Mouse (Mus musculus) heart, postnatal 25 days (tissue): ENCODE data around the gene Itih5. TPM values are rescaled to one million over a fixed set of nuclear protein-coding genes. Genes with fewer than 3 reads are reported as not detected.
A peak's percentile ranks its signal among the peaks of the same experiment; 100 is the strongest.

Source experiments
- DNase-seq: peaks from one replicate; pipeline ENCODE4 v3.0.0; 2022; ENCODE audit warnings: low spot score
- intact Hi-C: fragments of 180-260 bp; cut with DNase I; formaldehyde crosslinking; loops from one replicate; pipeline ENCODE4 v1.15.1; 2025
- total RNA-seq, 2 experiments: library from RNA; stranded (reverse); gene quantifications; 2 replicates each; pipeline ENCODE4 v1.2.3; 2021

Gene Itih5
- total RNA-seq, 2 experiments from 2014 or later = 7.1 to 8.2 TPM

DNA sequence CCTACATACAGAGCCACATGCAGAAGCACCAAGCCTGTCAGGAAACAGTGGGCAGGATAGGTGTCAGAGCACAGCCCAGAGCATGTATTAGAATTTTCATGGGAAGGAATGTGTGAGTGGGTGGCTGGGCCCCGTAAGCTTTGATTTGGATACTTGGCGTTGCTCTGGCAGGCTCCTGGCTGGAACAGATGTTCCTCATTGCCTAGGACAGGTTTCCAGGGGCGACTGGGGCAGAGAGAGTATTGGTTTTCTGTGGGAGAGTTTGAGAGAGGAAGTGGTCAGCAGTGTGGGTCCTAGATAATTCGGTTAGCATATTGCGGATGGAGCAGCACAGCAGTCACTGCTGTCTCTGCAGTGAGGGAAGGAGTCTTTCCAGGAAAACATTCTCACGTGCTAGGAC, 13.3 kb downstream of the Itih5 start:
- intact Hi-C loops = no loop called here
- no peak for DNase-seq

DNA sequence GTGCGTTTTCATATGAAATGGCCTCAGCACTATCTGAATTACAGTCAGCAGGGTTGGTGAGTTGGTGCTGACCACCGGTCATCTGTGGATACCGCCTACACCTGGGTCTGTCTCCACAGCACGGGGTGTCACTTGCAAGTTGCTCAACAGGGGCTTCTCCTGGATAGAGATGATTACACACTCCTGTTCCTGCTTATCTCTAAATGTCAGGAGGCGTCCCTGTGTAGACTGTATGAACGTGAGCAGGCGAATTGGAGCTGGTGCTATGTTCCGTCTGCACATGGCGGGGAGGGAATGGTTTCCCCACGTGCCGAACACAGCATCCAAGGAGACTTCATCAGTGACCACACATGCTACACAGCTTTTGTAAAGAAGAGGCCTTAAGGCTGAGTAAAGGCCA, 13.9 kb downstream of the Itih5 start:
- no peak for DNase-seq
- intact Hi-C loops = no loop called here

DNA sequence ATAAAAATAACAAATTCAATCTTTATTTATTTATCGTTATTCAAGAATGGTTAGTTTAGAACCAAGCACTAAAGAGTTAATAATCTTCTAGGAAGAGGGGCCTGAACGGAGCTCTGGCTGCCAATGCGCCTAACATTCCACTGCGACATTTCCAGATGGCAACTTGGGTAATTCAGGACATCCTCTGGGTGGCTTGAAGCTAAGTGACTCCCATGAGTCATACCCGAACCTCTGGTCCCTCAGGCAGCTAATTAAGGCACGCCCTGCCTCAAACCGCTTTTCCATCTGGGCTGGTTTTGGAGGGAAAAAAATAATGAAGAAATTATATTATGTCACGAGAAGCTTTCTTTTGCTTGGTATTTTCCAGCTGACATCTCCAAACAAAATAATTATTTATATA, 14.6 kb downstream of the Itih5 start:
- peak; percentile 7 for DNase-seq
- intact Hi-C loops = no loop called here

DNA sequence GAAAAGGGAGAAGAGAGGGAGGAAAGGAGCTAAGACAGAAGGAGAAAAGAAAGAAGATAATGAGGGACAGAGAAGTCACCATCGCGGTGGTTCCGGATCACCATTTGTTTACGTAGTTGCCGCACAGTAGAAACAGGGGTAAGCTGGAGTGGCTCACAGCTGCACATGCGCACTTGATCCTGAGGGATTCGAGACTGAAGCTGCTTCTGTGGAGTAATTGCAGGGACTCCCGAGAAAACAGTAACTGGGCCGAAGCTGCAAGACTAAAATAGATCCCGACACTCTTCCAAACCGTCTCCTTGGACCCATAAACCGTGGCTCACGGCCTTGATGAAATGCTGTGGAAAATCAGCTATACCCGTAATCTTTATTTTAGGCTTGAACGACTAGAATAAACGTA, 16.6 kb downstream of the Itih5 start:
- intact Hi-C loops = no loop called here
- no peak for DNase-seq

DNA sequence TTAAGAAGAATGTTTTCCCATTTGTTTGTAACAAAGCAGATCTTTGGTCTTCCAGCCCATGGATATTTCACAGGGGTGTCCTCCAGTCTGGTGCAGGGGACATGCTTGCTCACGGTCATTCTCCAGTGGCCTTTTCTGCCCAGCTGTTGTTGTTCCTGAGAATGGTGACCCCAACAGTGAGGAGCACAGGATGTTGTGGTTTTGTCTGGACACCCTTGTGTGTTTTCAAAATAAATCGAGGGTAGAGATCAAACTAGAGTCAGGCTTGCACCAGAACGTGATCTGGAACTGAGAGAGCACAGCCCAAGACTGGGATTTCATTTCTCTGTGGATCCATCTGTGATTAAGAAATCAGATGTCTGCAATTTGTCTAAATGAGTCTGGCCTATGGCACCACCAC, 40.2 kb downstream of the Itih5 start:
- DNase-seq = no peak
- intact Hi-C loops = no loop called here

DNA sequence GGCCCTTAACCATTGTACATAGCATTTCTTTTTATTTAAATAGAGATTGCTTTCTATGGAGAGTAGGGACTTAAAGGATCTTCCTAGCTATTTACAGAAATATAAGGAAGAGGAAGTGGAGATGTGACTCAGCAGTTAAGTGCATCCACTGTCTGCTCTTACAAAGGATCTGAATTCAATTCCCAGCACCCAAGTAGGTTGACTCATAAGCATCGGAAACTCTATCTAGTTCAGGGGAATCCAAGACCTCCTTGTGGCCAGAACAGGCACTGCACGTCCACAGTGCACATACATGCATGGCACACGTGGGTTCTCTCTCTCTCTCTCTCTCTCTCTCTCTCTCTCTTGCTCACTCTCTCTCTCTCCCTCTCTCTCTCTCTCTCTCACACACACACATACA, 41.8 kb downstream of the Itih5 start:
- no peak for DNase-seq
- intact Hi-C loops = no loop called here

DNA sequence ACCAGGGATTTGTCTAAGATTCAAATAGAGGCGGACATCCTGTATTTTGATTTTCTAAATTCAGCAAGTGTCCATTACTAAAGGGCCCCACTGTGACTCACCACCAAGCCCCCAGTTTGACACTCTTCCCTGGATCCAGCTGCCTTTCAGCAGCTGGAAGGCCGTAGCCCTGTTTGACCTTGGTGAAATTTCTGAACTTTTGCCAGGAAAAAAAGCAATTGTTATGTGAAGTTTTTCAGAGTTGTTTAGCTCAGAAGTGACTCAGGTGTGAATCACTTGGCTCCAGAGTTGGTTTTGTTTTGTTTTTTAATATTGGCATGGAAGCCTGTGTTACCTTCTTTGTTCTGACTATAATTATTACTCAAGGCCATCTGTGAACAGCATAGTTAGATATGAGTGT, 46.0 kb downstream of the Itih5 start:
- no peak for DNase-seq
- intact Hi-C loops = no loop called here

DNA sequence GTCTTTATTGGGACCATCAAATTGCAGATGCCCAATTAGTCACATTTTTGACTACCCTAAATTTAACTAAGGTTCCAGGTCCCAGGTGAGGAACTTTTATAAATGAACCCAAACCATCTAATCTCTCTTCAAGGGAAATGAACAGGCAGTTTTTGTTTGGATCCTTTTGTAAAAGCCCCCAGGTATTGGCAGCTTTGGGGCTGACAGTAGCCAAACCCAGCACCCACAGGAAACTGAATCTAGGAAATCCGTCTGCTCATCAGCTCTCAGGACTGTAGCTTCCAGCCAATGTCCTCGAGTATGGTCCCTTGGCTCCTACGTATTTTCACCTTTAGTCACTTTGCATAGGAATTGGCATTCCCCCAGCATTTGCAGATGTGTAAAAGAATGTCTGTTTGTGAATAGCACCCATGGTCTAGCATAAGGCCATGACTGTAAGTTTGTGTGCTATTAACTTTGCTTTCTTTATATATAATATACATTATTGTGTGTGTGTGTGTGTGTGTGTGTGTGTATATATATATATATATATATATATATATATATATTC, 47.4 kb downstream of the Itih5 start:
- DNase-seq = no peak
- intact Hi-C loops = no loop called here

DNA sequence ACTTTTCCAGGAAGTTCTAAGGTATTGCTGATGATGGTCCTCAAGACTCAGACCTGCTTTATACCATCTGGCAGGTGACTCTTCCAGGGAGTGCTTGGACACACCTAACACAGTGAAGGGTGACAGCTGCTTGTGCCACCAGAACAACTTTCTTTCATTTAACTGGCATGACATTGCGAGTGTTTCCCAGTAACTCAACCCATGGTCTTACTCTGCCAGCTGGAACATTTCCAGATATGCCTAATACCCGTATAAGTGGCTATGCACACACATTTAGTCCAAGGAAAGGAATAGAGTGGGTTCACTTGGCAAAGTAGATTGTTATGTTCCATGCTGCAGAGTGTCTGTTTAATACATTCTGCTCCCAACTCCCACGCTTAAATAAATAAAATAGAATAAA, 50.9 kb downstream of the Itih5 start:
- DNase-seq = no peak
- intact Hi-C loops = no loop called here

DNA sequence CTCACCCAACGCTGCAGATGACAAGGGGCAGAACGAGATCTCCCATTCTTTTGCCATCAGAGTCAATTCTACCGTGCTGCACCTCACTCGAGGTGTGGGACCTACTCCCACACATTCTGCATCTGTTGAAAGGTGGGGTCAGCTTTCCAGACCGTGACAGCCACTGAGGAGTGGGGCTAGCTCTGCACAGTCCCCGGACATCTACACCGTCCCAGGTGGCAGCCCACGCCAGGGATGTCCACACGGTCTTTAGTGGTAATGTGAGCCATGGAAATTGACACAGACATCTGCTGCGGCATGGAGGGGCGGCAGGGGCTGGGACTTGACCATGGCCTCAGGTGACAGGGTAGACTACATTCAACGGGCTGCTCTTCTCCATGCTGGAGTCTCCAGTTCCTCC, 60.1 kb downstream of the Itih5 start:
- DNase-seq = no peak

DNA sequence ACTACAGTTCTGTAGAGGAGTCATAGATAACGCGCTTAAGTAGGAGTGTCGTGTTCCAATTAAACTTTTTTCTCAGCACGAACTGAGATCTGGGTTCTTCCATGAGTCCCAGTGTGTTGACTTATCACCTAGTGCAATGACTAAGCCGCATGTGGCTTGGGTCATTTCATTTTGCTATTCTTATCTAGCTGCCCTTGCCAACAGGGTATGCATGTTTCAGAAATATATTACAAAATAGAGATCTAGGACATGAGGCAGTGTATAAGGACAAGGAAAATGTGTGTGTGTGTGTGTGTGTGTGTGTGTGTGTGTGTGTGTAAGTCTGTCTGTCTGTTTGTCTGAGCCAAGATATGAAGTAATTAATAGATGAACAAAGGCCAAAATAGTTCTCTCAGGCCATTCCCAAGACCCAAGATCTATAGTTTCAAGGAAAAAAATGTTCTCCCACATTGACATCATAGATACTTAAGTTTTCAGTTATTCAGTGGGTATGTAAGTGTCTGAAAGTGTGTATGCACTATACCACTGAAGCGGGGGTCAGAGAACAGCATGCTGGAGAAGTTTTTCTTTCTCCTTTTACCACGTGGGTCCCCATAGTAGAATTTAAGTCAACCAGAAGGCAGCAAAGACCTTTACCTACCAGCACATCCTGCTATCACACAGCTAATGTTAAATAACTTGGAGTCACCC, 62.6 kb downstream of the Itih5 start:
- DNase-seq = no peak
- intact Hi-C loops = no loop called here

More for the DNA sequence above, 60.1 kb downstream of the Itih5 start:
- intact Hi-C loops = no loop called here

DNA sequence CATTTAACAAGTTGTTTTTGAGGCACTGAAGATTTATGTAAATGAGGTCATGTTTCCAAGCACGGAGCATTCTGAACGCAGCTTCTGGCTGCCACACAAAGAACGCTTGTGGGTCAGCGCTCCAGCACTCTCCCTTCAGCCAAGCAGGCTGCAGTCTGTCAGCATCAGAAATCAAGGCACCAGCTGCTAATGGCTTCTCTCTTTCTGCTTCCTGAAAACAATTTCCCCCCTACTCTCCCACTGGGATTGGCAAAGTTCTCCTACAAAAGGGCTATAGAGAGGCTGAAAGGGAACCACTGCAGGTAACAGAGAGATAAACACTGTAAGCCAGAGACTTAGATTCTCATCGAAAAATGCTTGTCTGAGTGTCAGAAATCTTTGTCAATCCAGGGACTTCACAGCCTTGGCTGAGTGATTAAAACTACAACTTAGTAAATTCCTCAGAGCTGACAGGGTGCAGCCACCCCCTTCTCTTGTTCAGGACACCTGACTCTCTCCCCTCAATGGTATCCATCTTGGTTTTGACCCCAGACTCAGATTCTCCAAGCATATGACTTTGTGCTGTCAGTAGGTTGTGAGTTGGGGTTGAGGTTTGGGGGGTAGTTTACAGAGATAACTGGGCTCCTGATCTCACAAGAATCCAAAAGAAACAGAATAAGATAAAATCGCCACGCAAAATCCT, 63.3 kb downstream of the Itih5 start:
- intact Hi-C loops = no loop called here
- peak; percentile 5 for DNase-seq

DNA sequence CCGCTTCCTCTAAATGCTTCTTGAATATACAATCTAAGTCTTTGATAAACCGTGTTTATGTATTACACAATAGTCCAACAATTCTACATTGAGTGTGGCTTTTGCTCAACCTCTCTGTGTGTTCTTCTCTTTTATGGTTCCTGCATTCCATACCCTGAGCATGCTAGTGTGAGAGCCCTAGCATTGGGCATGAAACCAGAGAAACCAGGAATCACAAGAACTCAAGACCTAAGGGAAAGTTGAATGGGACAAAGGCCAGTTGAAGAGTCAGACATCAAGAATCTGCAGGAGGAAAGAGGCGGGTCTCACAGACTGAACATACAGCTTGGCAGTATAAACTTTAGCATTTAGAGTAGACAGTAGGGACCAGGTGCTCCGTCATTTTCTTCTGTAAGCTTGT, 68.5 kb downstream of the Itih5 start:
- no peak for DNase-seq
- intact Hi-C loops = no loop called here

DNA sequence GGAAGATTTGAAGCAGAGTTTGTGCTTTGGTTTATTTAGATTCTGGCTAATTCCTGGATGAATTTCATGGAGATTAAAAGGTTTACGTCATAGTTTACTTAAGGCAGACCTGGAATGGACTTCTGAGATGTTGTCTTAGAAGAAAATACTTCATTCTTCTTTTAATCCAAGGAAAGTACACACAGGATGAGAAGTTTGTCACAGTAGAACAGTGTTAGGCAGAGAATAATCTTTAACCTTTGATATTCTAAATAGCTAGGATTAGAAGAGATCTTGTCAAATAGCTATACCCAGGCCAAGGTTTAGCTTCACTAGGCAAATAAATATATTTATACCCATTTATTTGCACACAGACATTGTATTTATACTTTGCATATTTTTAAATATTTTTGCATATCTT, 73.5 kb downstream of the Itih5 start:
- no peak for DNase-seq
- intact Hi-C loops = no loop called here

DNA sequence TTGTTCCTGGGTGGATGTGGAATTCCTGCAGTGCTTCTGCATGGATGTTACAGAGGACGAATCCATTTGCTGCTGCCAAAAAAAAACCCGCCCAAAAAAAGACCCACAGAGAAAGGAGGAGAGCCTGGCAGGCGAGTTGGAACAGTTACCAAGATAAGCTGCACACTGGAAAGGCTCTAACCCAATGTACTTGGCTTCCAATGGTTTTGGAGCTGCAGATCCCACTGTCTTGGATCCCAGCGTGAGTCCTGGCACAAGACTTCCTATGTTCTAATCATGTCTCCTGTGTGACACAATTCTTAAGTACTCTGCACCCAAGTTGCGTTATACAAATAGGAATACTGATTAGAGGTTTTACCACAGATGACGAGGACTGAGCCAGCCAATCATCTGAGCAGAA, 78.6 kb downstream of the Itih5 start:
- DNase-seq = peak; percentile 29
- intact Hi-C loops = no loop called here

DNA sequence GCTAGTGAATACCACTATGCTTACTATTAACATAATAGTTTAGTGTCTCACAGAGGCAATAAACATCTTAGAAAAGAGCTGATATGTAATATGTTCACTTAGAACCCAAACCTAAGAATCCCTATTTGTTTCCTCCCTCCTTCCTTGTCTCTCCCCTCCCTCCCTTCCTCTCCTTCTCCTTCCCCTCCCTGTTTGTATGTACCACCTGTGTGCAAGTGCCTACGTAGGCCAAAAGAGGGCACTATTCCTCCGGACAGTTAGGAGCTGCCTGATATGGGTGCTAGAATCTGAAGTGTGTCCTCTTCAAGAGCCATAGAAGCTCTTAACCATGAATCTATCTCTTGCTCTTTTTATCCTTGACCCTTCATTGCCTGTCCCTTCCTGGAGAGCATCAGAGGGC, 83.2 kb downstream of the Itih5 start:
- DNase-seq = no peak
- intact Hi-C loops = no loop called here

DNA sequence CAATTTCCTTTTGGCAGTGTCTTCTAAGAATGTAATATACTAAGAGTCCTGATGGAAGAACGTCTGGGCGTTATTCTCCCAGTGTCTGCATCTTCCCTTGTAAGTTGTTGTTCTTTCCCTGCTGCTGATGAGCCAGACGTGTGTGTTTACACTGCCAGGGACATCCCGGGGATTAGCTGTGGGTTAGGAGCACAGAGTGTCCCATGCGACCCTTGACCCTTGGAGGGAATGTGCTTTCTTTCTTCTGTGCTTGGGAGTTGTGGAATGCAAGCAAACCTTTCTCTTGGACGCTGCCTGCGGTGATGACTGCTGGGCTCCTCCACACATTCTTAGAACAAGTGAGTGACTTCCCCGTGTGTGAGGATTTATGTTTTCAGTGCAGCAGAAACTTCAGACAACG, 89.6 kb downstream of the Itih5 start:
- intact Hi-C loops = no loop called here
- no peak for DNase-seq

DNA sequence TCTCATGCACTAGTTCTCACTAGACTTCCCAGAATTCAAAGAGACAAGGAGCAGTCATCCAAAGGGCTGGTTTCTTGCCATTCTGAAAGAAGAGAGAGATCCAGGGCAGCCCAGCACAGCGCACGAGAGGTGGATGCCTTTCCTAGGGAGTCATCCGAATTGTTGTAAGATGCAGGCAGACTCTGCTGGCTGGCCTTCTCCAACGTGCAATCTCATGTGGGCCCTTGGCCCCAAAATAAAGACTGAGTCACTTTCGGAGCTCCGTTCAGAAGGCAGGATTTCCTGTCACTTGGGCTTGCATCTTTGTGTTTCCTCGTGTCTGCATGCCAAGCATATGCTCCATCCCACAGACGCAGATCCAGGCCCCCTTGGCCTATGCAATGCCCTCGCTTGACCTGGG, 97.1 kb downstream of the Itih5 start:
- peak; percentile 60 for DNase-seq
- intact Hi-C loops = no loop called here

DNA sequence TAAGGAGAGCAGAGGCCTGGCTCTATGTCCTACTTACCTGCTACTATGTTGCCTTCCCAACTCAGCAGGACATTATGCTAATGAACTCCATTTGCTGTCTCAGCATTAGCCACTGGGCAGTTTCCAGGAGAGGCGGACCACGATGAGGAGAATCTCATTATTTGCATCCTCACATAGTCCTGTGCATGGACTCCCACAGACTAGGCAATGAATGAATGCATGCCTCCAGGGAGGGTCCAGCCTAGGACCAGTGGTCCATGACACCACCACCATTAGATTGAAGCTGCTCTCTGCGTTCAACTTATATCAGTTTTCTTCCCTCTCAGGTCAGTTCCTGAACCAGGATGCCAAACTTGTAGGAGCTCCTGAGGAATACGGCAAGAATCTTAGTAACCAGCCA, 97.6 kb downstream of the Itih5 start:
- intact Hi-C loops = no loop called here

DNA sequence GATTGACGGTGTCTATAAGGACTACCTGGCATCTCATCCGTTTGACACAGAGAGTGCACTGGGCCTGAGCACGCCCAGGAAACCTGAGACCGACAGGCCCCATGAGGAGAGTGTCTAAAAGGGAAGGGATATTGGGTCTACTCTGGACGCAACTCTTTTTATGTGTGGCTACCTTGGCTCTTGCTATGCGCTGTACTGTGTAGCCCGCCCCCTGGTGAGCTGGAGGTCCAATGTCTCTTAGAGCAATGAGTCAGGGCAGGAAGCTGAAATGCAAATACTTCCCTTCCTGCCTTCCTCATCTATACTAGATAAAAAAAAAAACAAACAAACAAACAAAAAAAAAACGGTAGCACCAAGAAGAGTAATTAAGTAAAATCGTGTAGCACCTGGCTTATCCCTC, 98.1 kb downstream of the Itih5 start:
- DNase-seq = no peak
- intact Hi-C loops = no loop called here

More for the DNA sequence above, 97.6 kb downstream of the Itih5 start:
- DNase-seq = no peak

DNA sequence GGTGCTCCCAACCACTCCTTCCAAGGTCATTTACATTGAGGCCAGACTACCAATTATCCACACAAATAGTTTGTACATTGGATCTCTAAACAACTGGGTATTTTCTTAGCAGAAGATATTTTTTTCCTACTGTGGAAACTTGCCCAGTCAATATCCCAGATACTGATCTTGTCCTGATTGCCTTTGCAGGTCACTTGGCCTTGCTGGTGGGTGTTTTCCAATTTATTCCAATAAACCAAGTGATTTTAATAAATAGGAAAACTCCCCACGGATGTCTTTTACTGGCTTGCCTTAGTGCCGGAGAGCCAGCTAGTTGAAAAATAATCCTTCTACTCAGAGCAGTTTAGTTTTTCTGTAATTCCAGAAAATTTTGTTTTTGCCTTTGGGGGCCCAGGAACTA, 98.6 kb downstream of the Itih5 start:
- no peak for DNase-seq
- intact Hi-C loops = no loop called here

DNA sequence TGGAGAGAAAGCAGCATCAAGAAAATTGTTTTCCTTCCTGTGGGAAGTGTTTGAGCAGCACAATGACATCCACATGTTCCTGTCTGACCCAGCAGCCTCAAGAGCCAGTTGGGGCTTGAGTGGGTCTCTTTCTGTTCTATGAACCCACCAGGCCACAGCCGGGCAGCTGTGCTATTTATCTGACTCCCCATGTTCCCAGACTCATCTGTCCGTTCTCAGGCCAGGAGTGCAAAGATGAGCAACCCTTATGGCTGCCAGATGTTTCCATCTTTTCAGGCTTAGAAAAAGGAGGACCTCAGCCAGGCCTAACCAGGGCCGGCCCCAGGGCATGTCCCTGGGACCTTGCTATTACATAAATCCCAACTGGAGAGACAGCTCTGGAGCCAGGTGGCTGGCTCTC, 100.0 kb downstream of the Itih5 start:
- intact Hi-C loops = no loop called here
- no peak for DNase-seq
